Mouse (Mus musculus): Measurements from ENCODE around the gene Nipal3. TPM values are rescaled to one million over a fixed set of nuclear protein-coding genes. Genes with fewer than 3 reads are reported as not detected.

The Nipal3 gene
- polyA plus RNA-seq, 1 experiment: 1.7 TPM

DNA sequence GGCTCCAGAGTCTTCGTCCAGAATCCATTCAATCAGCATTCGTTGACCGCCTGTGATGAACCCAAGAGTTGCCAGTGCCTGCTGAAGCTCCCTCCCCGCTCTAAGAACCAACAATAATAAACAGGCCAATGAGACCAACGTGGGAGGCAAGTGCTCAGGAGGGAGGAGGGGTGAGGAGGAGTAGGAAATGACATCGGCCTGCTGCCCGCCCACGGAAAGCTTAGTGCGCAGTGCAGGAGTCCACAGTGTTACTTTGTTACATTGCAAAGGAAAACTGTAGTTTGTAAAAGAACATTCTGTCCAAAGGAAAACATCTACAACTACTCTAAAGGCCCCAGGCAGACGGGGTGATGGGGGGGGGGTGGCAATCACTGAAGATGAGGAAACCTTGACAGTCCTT is 90.8 kb downstream of the Nipal3 start:
- TF ChIP-seq POLR2A (IDR thresholded peaks at IDR 0.05; ENCODE audit: low read depth, low read length) (no peak), CTCF (IDR thresholded peaks at IDR 0.05; ENCODE audit: borderline replicate concordance, insufficient read depth, low read length) (no peak)
- Histone ChIP-seq H3K27ac (ENCODE audit: insufficient read depth, low read length) (no peak overlapping the region), H3K4me3 (ENCODE audit: insufficient read depth, low read length) (no peak overlapping the region), H3K4me1 (ENCODE audit: control insufficient read depth, insufficient read depth, low read length) (peaks cover 3% of the 10 kb centered on the region; the same call in 1 of the 2 replicates)

GRCm38 (mm10) chr4:135401881-135402280 is 93.0 kb downstream of the Nipal3 start:
- H3K27ac ChIP-seq (ENCODE audit: insufficient read depth, low read length): no peak overlapping the region
- TF ChIP-seq CTCF (IDR thresholded peaks at IDR 0.05; ENCODE audit: borderline replicate concordance, insufficient read depth, low read length): no peak
- TF ChIP-seq POLR2A (IDR thresholded peaks at IDR 0.05; ENCODE audit: low read depth, low read length): no peak
- H3K4me3 ChIP-seq (ENCODE audit: insufficient read depth, low read length): no peak overlapping the region
- peaks cover 3% of the 10 kb centered on the region; the same call in 1 of the 2 replicates for H3K4me1 ChIP-seq (ENCODE audit: control insufficient read depth, insufficient read depth, low read length)

GRCm38 (mm10) chr4:135397991-135398390 is 96.8 kb downstream of the Nipal3 start, which contains the start of gene Ncmap:
Gene Ncmap (minus strand): TSS chr4:135398227.
- no peak within 1 kb of the TSS for H3K27ac ChIP-seq (ENCODE audit: insufficient read depth, low read length)
- no peaks in the 10 kb centered on the region for H3K4me1 ChIP-seq (ENCODE audit: control insufficient read depth, insufficient read depth, low read length)
- H3K4me3 ChIP-seq (ENCODE audit: insufficient read depth, low read length): 0 out of 2 replicates have a peak within 1 kb of the TSS, but pooled peaks have one; percentile 1
- no peak for TF ChIP-seq CTCF (IDR thresholded peaks at IDR 0.05; ENCODE audit: borderline replicate concordance, insufficient read depth, low read length)

- TF ChIP-seq POLR2A (IDR thresholded peaks at IDR 0.05; ENCODE audit: low read depth, low read length) (no peak), CTCF (IDR thresholded peaks at IDR 0.05; ENCODE audit: borderline replicate concordance, insufficient read depth, low read length) (no peak)
- no peaks in the 10 kb centered on the region for H3K4me1 ChIP-seq (ENCODE audit: control insufficient read depth, insufficient read depth, low read length)
- no peak overlapping the region for H3K27ac ChIP-seq (ENCODE audit: insufficient read depth, low read length)
- 0 out of 2 replicates have a peak overlapping the region, but pooled peaks have one; percentile 1 for H3K4me3 ChIP-seq (ENCODE audit: insufficient read depth, low read length)
These were observed 97.3 kb downstream of the Nipal3 start for GRCm38 (mm10) chr4:135397551-135397950.

DNA sequence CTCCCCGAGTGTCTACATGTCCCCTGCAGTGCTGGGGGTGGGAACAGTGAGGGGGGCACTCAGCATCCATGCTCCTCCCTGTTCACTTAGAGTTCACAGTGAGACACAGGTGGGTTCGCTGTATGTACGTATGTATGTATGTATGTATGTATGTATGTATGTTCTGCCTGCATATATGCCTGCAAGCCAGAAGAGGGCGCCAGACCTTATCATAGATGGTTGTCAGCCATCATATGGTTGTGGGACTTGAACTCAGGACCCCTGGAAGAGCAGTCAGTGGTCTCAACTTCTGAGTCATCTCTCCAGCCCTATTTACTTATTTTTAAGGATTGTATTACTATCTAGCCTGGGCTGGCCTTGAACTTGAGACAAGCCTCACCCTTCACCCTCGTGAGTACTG is 98.5 kb downstream of the Nipal3 start:
- TF ChIP-seq POLR2A (IDR thresholded peaks at IDR 0.05; ENCODE audit: low read depth, low read length) (no peak), CTCF (IDR thresholded peaks at IDR 0.05; ENCODE audit: borderline replicate concordance, insufficient read depth, low read length) (no peak)
- no peak overlapping the region for H3K27ac ChIP-seq (ENCODE audit: insufficient read depth, low read length)
- no peaks in the 10 kb centered on the region for H3K4me1 ChIP-seq (ENCODE audit: control insufficient read depth, insufficient read depth, low read length)
- H3K4me3 ChIP-seq (ENCODE audit: insufficient read depth, low read length): no peak overlapping the region

Other genes with a start within 250 kb of the Nipal3 start
- gene Clic4, start 222.2 kb downstream of the Nipal3 start, polyA plus RNA-seq (2011; ENCODE audit: insufficient read length, low read depth, missing spikeins): 223 and 251 TPM in 2 replicates
- 160 and 173 TPM in 2 replicates for gene Srrm1, start 141.7 kb downstream of the Nipal3 start, polyA plus RNA-seq (2011; ENCODE audit: insufficient read length, low read depth, missing spikeins)
- gene Ncmap, start 96.8 kb downstream of the Nipal3 start, polyA plus RNA-seq (2011; ENCODE audit: insufficient read length, low read depth, missing spikeins): not detected in 2 replicates
- 17.5 and 18.2 TPM in 2 replicates for gene Rcan3, start 61.2 kb downstream of the Nipal3 start, polyA plus RNA-seq (2011; ENCODE audit: insufficient read length, low read depth, missing spikeins)
- not detected in 2 replicates for gene Stpg1, start 248 bp downstream of the Nipal3 start, polyA plus RNA-seq (2011; ENCODE audit: insufficient read length, low read depth, missing spikeins)
- gene Grhl3, start 78.6 kb upstream of the Nipal3 start, polyA plus RNA-seq (2011; ENCODE audit: insufficient read length, low read depth, missing spikeins): not detected in 2 replicates
- 0.25 and 0.27 TPM in 2 replicates for gene Ifnlr1, start 191.2 kb upstream of the Nipal3 start, polyA plus RNA-seq (2011; ENCODE audit: insufficient read length, low read depth, missing spikeins)
- gene Il22ra1, start 233.1 kb upstream of the Nipal3 start, polyA plus RNA-seq (2011; ENCODE audit: insufficient read length, low read depth, missing spikeins): not detected in 2 replicates